Mouse (Mus musculus) forebrain, embryonic 14.5 days (tissue): ENCODE measurements around the gene Antxr1. TPM values are rescaled to one million over a fixed set of nuclear protein-coding genes. Genes with fewer than 3 reads are reported as not detected.

Experiments used
- ATAC-seq: fragments of 200-750 bp; cut with Nextera tagmentation; 2 replicates; pipeline ENCODE4 v1.8.0; 2017; ENCODE audit warnings: mild to moderate bottlenecking, moderate library complexity
- DNase-seq: peaks from one replicate; pipeline ENCODE4 v3.0.0-alpha.2; 2015; ENCODE audit warnings: low spot score
- H3K27ac ChIP-seq: fragments of 300-500 bp; sonication (generic); 2 replicates; pipeline ENCODE4 v1.5.1; 2014; ENCODE audit warnings: low read depth, mild to moderate bottlenecking, control low read depth, low read length, moderate library complexity
- H3K27me3 ChIP-seq: fragments of 300-500 bp; sonication (generic); replicated peaks from 2 replicates; pipeline ENCODE4 v1.6.1; 2014; ENCODE audit warnings: low read length, control low read depth, mixed read lengths; ENCODE audit not compliant: control insufficient read depth, insufficient read depth
- H3K36me3 ChIP-seq: fragments of 300-500 bp; sonication (generic); 2 replicates; pipeline ENCODE4 v1.6.1; 2014; ENCODE audit warnings: low read length, control low read depth; ENCODE audit not compliant: control insufficient read depth, insufficient read depth
- H3K4me1 ChIP-seq: fragments of 300-500 bp; sonication (generic); 2 replicates; pipeline ENCODE4 v1.6.1; 2014; ENCODE audit warnings: antibody characterized with exemption, low read length, control low read depth; ENCODE audit not compliant: control insufficient read depth, insufficient read depth
- H3K4me2 ChIP-seq: fragments of 300-500 bp; sonication (generic); 2 replicates; pipeline ENCODE4 v1.6.1; 2014; ENCODE audit warnings: mild to moderate bottlenecking, control low read depth, low read length
- H3K4me3 ChIP-seq: fragments of 300-500 bp; sonication (generic); 2 replicates; pipeline ENCODE4 v1.5.1; 2014; ENCODE audit warnings: low read depth, low read length, control low read depth
- H3K9ac ChIP-seq: fragments of 300-500 bp; sonication (generic); 2 replicates; pipeline ENCODE4 v1.6.1; 2014; ENCODE audit warnings: mild to moderate bottlenecking, low read length, control low read depth, moderate library complexity
- H3K9me3 ChIP-seq: fragments of 300-500 bp; sonication (generic); replicated peaks from 2 replicates; pipeline ENCODE4 v1.6.1; 2016; ENCODE audit warnings: low read length, control low read depth, mixed read lengths; ENCODE audit not compliant: control insufficient read depth
- WGBS: fragments of 180-500 bp; shearing (Covaris S2); extraction: QIAGEN DNeasy Blood & Tissue Kit; methylation state at CpG from one replicate; pipeline ENCODE4 v1.1.7; 2014; 5-methylcytosine and 5-hydroxymethylcytosine counted together
- polyA plus RNA-seq: library from polyadenylated mRNA; unstranded; fragments of >200 nt; fragmentation: Nextera tagmentation; extraction: Ambion mirVana; gene quantifications from 2 replicates; pipeline ENCODE4 v1.2.1, GENCODE M21; 2014

The Antxr1 gene
- polyA plus RNA-seq, 1 experiment from 2014 or later = 2.3 TPM

GRCm38 (mm10) chr6:87334361-87335090 is 1.1 kb downstream of the Antxr1 start:
- Histone ChIP-seq H3K4me3 (peak overlapping the region; percentile 64), H3K27me3 (no peaks in the 10 kb centered on the region), H3K9me3 (no peaks in the 10 kb centered on the region), H3K4me2 (peak overlapping the region; percentile 92), H3K27ac (no peak overlapping the region), H3K9ac (peak overlapping the region; percentile 84), H3K36me3 (no peaks in the 10 kb centered on the region), H3K4me1 (peaks cover 15% of the 10 kb centered on the region)
- 5% methylated on average over 11 of the region's 11 CpGs for WGBS
- DNase-seq (peak; percentile 83), ATAC-seq (peak; percentile 45; the same call in 1 of the 2 replicates)

GRCm38 (mm10) chr6:87332380-87332779 is 3.2 kb downstream of the Antxr1 start:
- Histone ChIP-seq H3K4me3 (no peak overlapping the region), H3K4me2 (no peak overlapping the region), H3K9me3 (no peaks in the 10 kb centered on the region), H3K27ac (no peak overlapping the region), H3K9ac (no peak overlapping the region), H3K4me1 (peaks cover 16% of the 10 kb centered on the region), H3K27me3 (no peaks in the 10 kb centered on the region), H3K36me3 (no peaks in the 10 kb centered on the region)
- ATAC-seq (no peak), DNase-seq (no peak)
- 55% methylated on average over 2 of the region's 2 CpGs for WGBS

GRCm38 (mm10) chr6:87328265-87329173 is 7.1 kb downstream of the Antxr1 start:
- ATAC-seq = no peak
- H3K9ac ChIP-seq = no peak overlapping the region
- H3K9me3 ChIP-seq = no peaks in the 10 kb centered on the region
- 77% methylated on average over 22 of the region's 22 CpGs for WGBS
- H3K27ac ChIP-seq = no peak overlapping the region
- H3K4me2 ChIP-seq = no peak overlapping the region
- H3K4me1 ChIP-seq = peaks cover 3% of the 10 kb centered on the region; the same call in 1 of the 2 replicates
- peak; percentile 17 for DNase-seq
- H3K4me3 ChIP-seq = no peak overlapping the region
- H3K27me3 ChIP-seq = no peaks in the 10 kb centered on the region
- no peaks in the 10 kb centered on the region for H3K36me3 ChIP-seq

- Histone ChIP-seq H3K9me3 (no peaks in the 10 kb centered on the region), H3K36me3 (no peaks in the 10 kb centered on the region), H3K9ac (no peak overlapping the region), H3K27ac (no peak overlapping the region), H3K27me3 (no peaks in the 10 kb centered on the region), H3K4me2 (no peak overlapping the region), H3K4me3 (no peak overlapping the region), H3K4me1 (peaks cover 3% of the 10 kb centered on the region; the same call in 1 of the 2 replicates)
- no peak for ATAC-seq
- 95% methylated on average over 2 of the region's 2 CpGs for WGBS
- no peak for DNase-seq
Observed at GRCm38 (mm10) chr6:87326932-87327331, 8.7 kb downstream of the Antxr1 start.

GRCm38 (mm10) chr6:87323381-87323780 is 12.2 kb downstream of the Antxr1 start:
- Histone ChIP-seq H3K9me3 (no peaks in the 10 kb centered on the region), H3K4me1 (no peaks in the 10 kb centered on the region), H3K27ac (no peak overlapping the region), H3K36me3 (no peaks in the 10 kb centered on the region), H3K9ac (no peak overlapping the region), H3K27me3 (no peaks in the 10 kb centered on the region), H3K4me3 (no peak overlapping the region), H3K4me2 (no peak overlapping the region)
- WGBS = 90% methylated on average over 2 of the region's 2 CpGs
- ATAC-seq = no peak
- no peak for DNase-seq

- H3K4me3 ChIP-seq = no peak overlapping the region
- H3K27ac ChIP-seq = no peak overlapping the region
- no peak for DNase-seq
- no peaks in the 10 kb centered on the region for H3K27me3 ChIP-seq
- WGBS = 94% methylated on average over 7 of the region's 7 CpGs
- H3K4me2 ChIP-seq = no peak overlapping the region
- H3K36me3 ChIP-seq = no peaks in the 10 kb centered on the region
- H3K9ac ChIP-seq = no peak overlapping the region
- ATAC-seq = no peak
- no peaks in the 10 kb centered on the region for H3K4me1 ChIP-seq
- no peaks in the 10 kb centered on the region for H3K9me3 ChIP-seq
Observed at GRCm38 (mm10) chr6:87318651-87319050, 17.0 kb downstream of the Antxr1 start.

- ATAC-seq (no peak), DNase-seq (no peak)
- no peak overlapping the region for H3K27ac ChIP-seq
- H3K36me3 ChIP-seq = no peaks in the 10 kb centered on the region
- H3K9ac ChIP-seq = no peak overlapping the region
- no peak overlapping the region for H3K4me2 ChIP-seq
- H3K9me3 ChIP-seq = no peaks in the 10 kb centered on the region
- WGBS = 85% methylated on average over 8 of the region's 8 CpGs
- H3K4me1 ChIP-seq = no peaks in the 10 kb centered on the region
- no peak overlapping the region for H3K4me3 ChIP-seq
- H3K27me3 ChIP-seq = no peaks in the 10 kb centered on the region
Observed at GRCm38 (mm10) chr6:87316966-87317365, 18.7 kb downstream of the Antxr1 start.

GRCm38 (mm10) chr6:87312761-87313160 is 22.9 kb downstream of the Antxr1 start:
- DNase-seq (no peak), ATAC-seq (no peak)
- Histone ChIP-seq H3K27ac (no peak overlapping the region), H3K36me3 (0 out of 2 replicates have a peak, but pooled peaks cover 3% of the 10 kb centered on the region), H3K4me3 (no peak overlapping the region), H3K4me2 (no peak overlapping the region), H3K9me3 (no peaks in the 10 kb centered on the region), H3K4me1 (no peaks in the 10 kb centered on the region), H3K9ac (no peak overlapping the region), H3K27me3 (no peaks in the 10 kb centered on the region)
- 92% methylated on average over 4 of the region's 4 CpGs for WGBS

GRCm38 (mm10) chr6:87304486-87304885 is 31.1 kb downstream of the Antxr1 start:
- no peak overlapping the region for H3K4me3 ChIP-seq
- 90% methylated on average over 8 of the region's 8 CpGs for WGBS
- no peak for ATAC-seq
- no peak overlapping the region for H3K27ac ChIP-seq
- DNase-seq = no peak
- H3K4me1 ChIP-seq = no peaks in the 10 kb centered on the region
- no peaks in the 10 kb centered on the region for H3K36me3 ChIP-seq
- H3K9me3 ChIP-seq = no peaks in the 10 kb centered on the region
- no peak overlapping the region for H3K4me2 ChIP-seq
- no peak overlapping the region for H3K9ac ChIP-seq
- H3K27me3 ChIP-seq = no peaks in the 10 kb centered on the region
